Mouse (Mus musculus): Measurements from ENCODE around the gene Pkp4. TPM values are rescaled to one million over a fixed set of nuclear protein-coding genes. Genes with fewer than 3 reads are reported as not detected.
A peak's percentile ranks its signal among the peaks of the same experiment; 100 is the strongest.

The Pkp4 gene
- polyA plus RNA-seq, 1 experiment = 144 TPM

- TF ChIP-seq CTCF (IDR thresholded peaks at IDR 0.05; ENCODE audit: extremely low read depth, insufficient read depth, low read length) (no peak), POLR2A (IDR thresholded peaks at IDR 0.05; ENCODE audit: extremely low read depth, insufficient read depth, low read length) (no peak)
- Histone ChIP-seq H3K4me3 (ENCODE audit: insufficient read depth, low read length) (peak overlapping the region; percentile 55), H3K27ac (ENCODE audit: insufficient read depth, low read length) (peak overlapping the region; percentile 69; the same call in 1 of the 2 replicates), H3K4me1 (ENCODE audit: control insufficient read depth, insufficient read depth, low read length) (peaks cover 2% of the 10 kb centered on the region; the same call in 1 of the 2 replicates)
Measured at GRCm38 (mm10) chr2:59162285-59162600, 1.6 kb downstream of the Pkp4 start.

GRCm38 (mm10) chr2:59166976-59167375, 6.3 kb downstream of the Pkp4 start:
- Histone ChIP-seq H3K27ac (ENCODE audit: insufficient read depth, low read length) (no peak overlapping the region), H3K4me3 (ENCODE audit: insufficient read depth, low read length) (no peak overlapping the region), H3K4me1 (ENCODE audit: control insufficient read depth, insufficient read depth, low read length) (peaks cover 5% of the 10 kb centered on the region)
- TF ChIP-seq POLR2A (IDR thresholded peaks at IDR 0.05; ENCODE audit: extremely low read depth, insufficient read depth, low read length) (no peak), CTCF (IDR thresholded peaks at IDR 0.05; ENCODE audit: extremely low read depth, insufficient read depth, low read length) (no peak)

- Histone ChIP-seq H3K27ac (ENCODE audit: insufficient read depth, low read length) (0 out of 2 replicates have a peak overlapping the region, but pooled peaks have one; percentile 16), H3K4me1 (ENCODE audit: control insufficient read depth, insufficient read depth, low read length) (peaks cover 4% of the 10 kb centered on the region), H3K4me3 (ENCODE audit: insufficient read depth, low read length) (no peak overlapping the region)
- TF ChIP-seq CTCF (IDR thresholded peaks at IDR 0.05; ENCODE audit: extremely low read depth, insufficient read depth, low read length) = no peak
- TF ChIP-seq POLR2A (IDR thresholded peaks at IDR 0.05; ENCODE audit: extremely low read depth, insufficient read depth, low read length) = no peak
Measured at GRCm38 (mm10) chr2:59167830-59168229, 7.2 kb downstream of the Pkp4 start.

- H3K27ac ChIP-seq (ENCODE audit: insufficient read depth, low read length) = no peak overlapping the region
- no peak overlapping the region for H3K4me3 ChIP-seq (ENCODE audit: insufficient read depth, low read length)
- H3K4me1 ChIP-seq (ENCODE audit: control insufficient read depth, insufficient read depth, low read length) = peaks cover 3% of the 10 kb centered on the region
- no peak for TF ChIP-seq POLR2A (IDR thresholded peaks at IDR 0.05; ENCODE audit: extremely low read depth, insufficient read depth, low read length)
- no peak for TF ChIP-seq CTCF (IDR thresholded peaks at IDR 0.05; ENCODE audit: extremely low read depth, insufficient read depth, low read length)
Measured at GRCm38 (mm10) chr2:59169572-59170207, 9.0 kb downstream of the Pkp4 start.

- no peak overlapping the region for H3K27ac ChIP-seq (ENCODE audit: insufficient read depth, low read length)
- H3K4me1 ChIP-seq (ENCODE audit: control insufficient read depth, insufficient read depth, low read length) = peaks cover 3% of the 10 kb centered on the region
- H3K4me3 ChIP-seq (ENCODE audit: insufficient read depth, low read length) = no peak overlapping the region
- no peak for TF ChIP-seq CTCF (IDR thresholded peaks at IDR 0.05; ENCODE audit: extremely low read depth, insufficient read depth, low read length)
- TF ChIP-seq POLR2A (IDR thresholded peaks at IDR 0.05; ENCODE audit: extremely low read depth, insufficient read depth, low read length) = no peak
Measured at GRCm38 (mm10) chr2:59170208-59170589, 9.5 kb downstream of the Pkp4 start.

GRCm38 (mm10) chr2:59170593-59170992, 9.9 kb downstream of the Pkp4 start:
- Histone ChIP-seq H3K27ac (ENCODE audit: insufficient read depth, low read length) (no peak overlapping the region), H3K4me3 (ENCODE audit: insufficient read depth, low read length) (no peak overlapping the region), H3K4me1 (ENCODE audit: control insufficient read depth, insufficient read depth, low read length) (peaks cover 3% of the 10 kb centered on the region)
- TF ChIP-seq POLR2A (IDR thresholded peaks at IDR 0.05; ENCODE audit: extremely low read depth, insufficient read depth, low read length) = no peak
- TF ChIP-seq CTCF (IDR thresholded peaks at IDR 0.05; ENCODE audit: extremely low read depth, insufficient read depth, low read length) = no peak

- Histone ChIP-seq H3K4me3 (ENCODE audit: insufficient read depth, low read length) (no peak overlapping the region), H3K27ac (ENCODE audit: insufficient read depth, low read length) (no peak overlapping the region), H3K4me1 (ENCODE audit: control insufficient read depth, insufficient read depth, low read length) (peaks cover 3% of the 10 kb centered on the region)
- TF ChIP-seq POLR2A (IDR thresholded peaks at IDR 0.05; ENCODE audit: extremely low read depth, insufficient read depth, low read length) (no peak), CTCF (IDR thresholded peaks at IDR 0.05; ENCODE audit: extremely low read depth, insufficient read depth, low read length) (no peak)
Measured at GRCm38 (mm10) chr2:59171533-59171932, 10.9 kb downstream of the Pkp4 start.

GRCm38 (mm10) chr2:59175926-59176325, 15.3 kb downstream of the Pkp4 start:
- H3K4me3 ChIP-seq (ENCODE audit: insufficient read depth, low read length) = no peak overlapping the region
- no peak overlapping the region for H3K27ac ChIP-seq (ENCODE audit: insufficient read depth, low read length)
- TF ChIP-seq CTCF (IDR thresholded peaks at IDR 0.05; ENCODE audit: extremely low read depth, insufficient read depth, low read length) (no peak), POLR2A (IDR thresholded peaks at IDR 0.05; ENCODE audit: extremely low read depth, insufficient read depth, low read length) (no peak)
- peaks cover 12% of the 10 kb centered on the region for H3K4me1 ChIP-seq (ENCODE audit: control insufficient read depth, insufficient read depth, low read length)

- no peak overlapping the region for H3K27ac ChIP-seq (ENCODE audit: insufficient read depth, low read length)
- no peak for TF ChIP-seq POLR2A (IDR thresholded peaks at IDR 0.05; ENCODE audit: extremely low read depth, insufficient read depth, low read length)
- no peak for TF ChIP-seq CTCF (IDR thresholded peaks at IDR 0.05; ENCODE audit: extremely low read depth, insufficient read depth, low read length)
- peaks cover 14% of the 10 kb centered on the region for H3K4me1 ChIP-seq (ENCODE audit: control insufficient read depth, insufficient read depth, low read length)
- H3K4me3 ChIP-seq (ENCODE audit: insufficient read depth, low read length) = no peak overlapping the region
Measured at GRCm38 (mm10) chr2:59178191-59178590, 17.5 kb downstream of the Pkp4 start.

- Histone ChIP-seq H3K27ac (ENCODE audit: insufficient read depth, low read length) (no peak overlapping the region), H3K4me3 (ENCODE audit: insufficient read depth, low read length) (no peak overlapping the region), H3K4me1 (ENCODE audit: control insufficient read depth, insufficient read depth, low read length) (peaks cover 14% of the 10 kb centered on the region)
- TF ChIP-seq CTCF (IDR thresholded peaks at IDR 0.05; ENCODE audit: extremely low read depth, insufficient read depth, low read length) (no peak), POLR2A (IDR thresholded peaks at IDR 0.05; ENCODE audit: extremely low read depth, insufficient read depth, low read length) (no peak)
Measured at GRCm38 (mm10) chr2:59178960-59179359, 18.3 kb downstream of the Pkp4 start.

Measured in cortical plate, adult 2 months (tissue).